Mouse (Mus musculus): ENCODE data around the gene Rnft2. TPM values are rescaled to one million over a fixed set of nuclear protein-coding genes. Genes with fewer than 3 reads are reported as not detected.

The Rnft2 gene
- total RNA-seq (2023) = not detected

DNA sequence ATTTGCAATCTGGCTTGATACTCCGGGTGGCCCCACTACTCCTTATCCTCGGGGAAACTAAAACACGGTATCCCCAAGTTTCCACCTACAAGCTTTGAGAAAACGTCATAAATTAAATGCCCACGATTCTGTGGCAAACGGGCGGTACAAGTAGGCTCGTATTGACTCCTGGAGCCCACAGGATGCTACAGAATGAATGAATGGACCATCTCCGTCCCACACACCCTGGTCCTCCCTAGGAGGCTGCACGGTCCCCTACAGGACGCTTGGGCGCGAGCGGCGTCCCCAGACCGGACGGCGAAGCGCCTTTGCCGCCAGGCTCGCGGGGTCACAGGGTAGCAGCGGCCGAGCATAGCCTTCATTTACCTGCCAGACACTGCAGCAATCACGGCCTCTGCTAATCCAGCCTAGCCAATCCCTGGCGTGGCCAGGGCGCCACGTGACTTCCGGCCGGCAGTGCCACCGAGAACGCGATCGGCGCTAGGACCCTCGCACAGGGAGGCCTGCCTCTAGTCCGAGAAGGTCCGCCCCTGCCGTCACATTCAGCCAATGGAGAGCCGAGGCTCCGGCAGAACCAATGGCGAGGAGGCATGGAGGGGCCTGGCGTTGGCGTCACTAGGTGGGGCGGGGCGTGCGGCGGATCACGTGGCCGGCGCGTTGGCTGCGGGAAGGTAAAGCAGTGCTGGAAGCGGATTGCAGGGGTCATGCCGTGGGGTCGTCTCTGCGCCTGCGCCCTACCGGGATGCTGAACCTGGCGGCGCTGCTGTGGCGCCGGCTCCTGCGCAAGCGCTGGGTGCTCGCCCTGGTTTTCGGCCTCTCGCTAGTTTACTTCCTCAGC lies at the start of gene Rnft2, which contains the start of gene 2410131K14Rik:
Gene Rnft2 (minus strand): TSS at position 511 of the 838 bp plus-strand sequence.
Gene 2410131K14Rik (plus strand): TSS at position 622 of the 838 bp plus-strand sequence.

DNA sequence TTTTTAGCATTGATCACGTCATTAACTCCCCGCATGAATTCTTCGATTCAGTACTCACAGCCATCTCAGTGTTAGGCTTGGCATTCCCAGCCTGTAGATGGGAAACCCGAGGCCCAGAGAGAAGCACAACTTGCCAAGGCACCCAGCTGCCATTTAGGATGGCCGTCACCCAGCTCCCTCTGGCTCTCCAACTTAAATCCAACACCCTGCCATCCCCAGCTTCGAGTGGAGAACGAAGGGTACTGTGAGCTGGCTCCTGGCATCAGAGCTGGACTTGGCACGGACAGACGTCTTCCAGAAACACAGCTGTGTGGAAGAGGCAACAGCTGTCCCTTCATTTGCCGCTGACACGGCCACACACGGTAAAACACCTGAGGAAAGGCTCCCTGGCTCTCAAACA lies 80.3 kb downstream of the Rnft2 start, which contains the start of gene Hrk:
Gene Hrk (plus strand): TSS at position 68 of the 400 bp plus-strand sequence.

DNA sequence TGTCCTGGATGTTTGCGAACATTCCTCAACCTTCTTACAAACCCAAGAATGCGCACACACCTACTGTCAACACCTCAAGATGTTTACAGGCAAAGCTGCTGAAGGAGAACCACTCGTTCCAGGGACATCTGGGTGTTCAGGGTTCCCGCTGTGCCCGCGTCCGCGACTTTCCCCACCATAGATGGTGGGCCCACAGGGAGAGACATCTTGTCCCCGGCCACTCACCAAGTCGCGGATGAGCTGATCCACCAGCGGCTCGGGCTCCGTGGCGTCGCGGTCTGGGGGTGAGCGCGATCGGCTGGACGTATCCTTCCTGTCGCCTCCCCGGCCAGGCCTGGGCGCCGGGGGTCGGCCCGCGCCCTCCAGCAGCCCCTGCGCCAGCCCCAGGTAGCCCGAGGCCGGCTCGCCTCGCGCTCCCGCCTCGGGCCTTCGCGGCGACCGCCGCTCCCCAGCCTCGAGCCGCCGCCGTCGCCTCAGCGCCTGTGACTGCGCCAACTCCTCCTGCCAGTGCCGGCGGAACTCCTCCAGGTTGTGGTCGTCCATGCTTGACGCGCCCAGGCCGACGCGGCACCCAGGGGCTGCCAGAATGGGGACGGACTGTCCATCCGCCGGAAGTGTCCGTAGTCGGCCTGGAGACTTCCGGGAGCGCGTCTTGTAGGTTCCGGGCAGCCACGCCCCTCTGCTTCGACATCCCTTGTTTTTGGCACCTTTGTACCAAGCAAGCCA lies 89.9 kb downstream of the Rnft2 start, which contains the start of gene Fbxw8:
Gene Fbxw8 (minus strand): TSS at position 626 of the 726 bp plus-strand sequence.

Other genes starting within 250 kb of the Rnft2 start
- 10 to 100 TPM; 11.2 to 15.0 TPM for gene Tesc, start 217.4 kb downstream of the Rnft2 start, total RNA-seq (2023)
- 10 to 100 TPM; 17.8 to 18.9 TPM for gene Fbxw8, start 89.7 kb downstream of the Rnft2 start, total RNA-seq (2023)
- gene Hrk, start 80.5 kb downstream of the Rnft2 start, total RNA-seq (2023) = not detected
- gene 2410131K14Rik, start 111 bp upstream of the Rnft2 start, total RNA-seq (2023) = 1 to 10 TPM; 6.8 to 7.1 TPM

Data from neutrophil, adult 59 days (primary cell).